Mouse (Mus musculus): ENCODE measurements around the gene Cnst.

- peak; percentile 47; the same call in 1 of the 2 replicates for TF ChIP-seq CTCF (IDR thresholded peaks at IDR 0.05; ENCODE audit: borderline replicate concordance, control insufficient read depth, extremely low read depth, insufficient read depth, low read length, poor library complexity)
- TF ChIP-seq POLR2A (IDR thresholded peaks at IDR 0.05; ENCODE audit: control insufficient read depth, extremely low read depth, insufficient read depth, low read length, poor library complexity) = no peak
These were observed 77.5 kb downstream of the Cnst start for GRCm38 (mm10) chr1:179623657-179624056.

Data from thymus, adult 2 months (tissue).